Mouse (Mus musculus): Measurements from ENCODE around the gene Gucd1.
"Not testable (repeated sequence)": the region's sequence is repeated elsewhere in the genome, so short reads cannot be mapped to it uniquely, and the experiment has no call there.

Gene Gucd1

DNA sequence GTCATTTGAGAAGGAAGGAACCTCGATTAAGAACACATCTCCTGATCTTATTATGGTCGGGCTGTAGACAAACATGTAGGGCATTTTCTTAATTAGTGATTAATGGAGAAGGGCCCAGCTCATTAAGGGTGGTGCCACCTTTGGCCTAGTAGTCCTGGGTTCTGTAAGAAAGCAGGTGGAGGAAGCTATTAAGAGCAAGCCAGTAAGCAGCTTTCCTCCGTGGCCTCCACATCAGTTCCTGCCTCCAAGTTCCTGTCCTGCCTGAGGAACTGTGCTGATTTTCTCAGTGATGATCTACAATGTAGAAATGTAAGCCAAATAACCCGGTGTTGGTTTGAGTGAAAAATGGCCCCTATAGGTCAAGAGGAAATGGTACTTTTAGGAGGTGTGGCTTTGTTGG, 59.4 kb downstream of the Gucd1 start:
- DNase-seq: no peak

DNA sequence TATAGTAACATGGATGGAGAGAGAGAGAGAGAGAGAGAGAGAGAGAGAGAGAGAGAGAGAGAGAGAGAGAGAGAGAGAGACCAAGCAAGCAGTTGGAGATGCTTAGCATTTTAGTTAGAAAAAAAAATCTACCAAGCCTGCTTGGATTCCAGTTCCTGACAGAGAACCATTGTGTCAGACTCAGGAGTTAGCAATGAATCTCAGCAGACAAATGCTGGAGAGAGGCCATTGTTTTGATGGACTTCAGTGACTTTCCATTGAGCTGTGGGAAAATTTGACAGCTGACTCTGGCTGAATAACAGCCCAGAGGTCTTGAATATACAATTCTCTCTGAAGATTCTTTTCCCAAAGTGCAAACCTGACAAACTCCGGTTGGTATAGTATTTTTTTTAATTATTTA, 59.9 kb downstream of the Gucd1 start:
- no peak for DNase-seq

DNA sequence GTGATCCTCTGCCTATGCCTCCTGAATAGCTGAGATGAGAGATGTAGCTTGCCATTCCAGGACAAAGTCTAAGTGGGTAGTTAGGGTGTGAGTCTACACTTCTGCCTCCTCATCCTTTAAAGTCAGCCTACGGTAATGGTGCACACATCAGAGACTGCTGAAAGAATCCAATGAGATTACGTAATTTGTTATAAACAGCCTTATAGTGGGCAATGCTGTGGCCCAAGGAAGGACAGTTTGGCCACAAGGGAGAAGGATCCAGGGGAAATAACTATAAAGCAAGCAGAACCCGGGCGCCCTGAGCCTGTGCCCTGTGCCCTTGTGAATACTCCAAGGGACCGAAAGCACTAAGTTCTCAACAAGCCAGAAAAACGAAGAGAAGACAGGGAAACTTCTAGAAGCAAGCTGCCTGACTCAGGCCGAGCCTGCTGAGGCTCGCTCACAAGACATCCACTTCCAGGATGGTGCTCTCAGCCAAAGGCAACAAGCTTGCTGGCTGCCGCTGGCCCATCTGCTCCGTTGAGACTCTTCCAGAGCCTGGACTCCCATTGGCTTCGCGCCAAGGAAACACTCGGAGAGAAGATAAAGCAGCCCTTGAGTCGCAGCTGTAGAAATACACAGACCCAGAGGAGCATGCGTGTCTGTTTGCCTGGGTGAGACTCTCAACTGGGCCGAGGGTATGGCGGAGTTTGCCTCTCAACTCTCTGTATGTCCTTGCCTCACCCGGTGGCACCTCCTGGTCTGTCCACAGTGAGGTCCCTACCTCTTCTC, 61.5 kb downstream of the Gucd1 start:
- DNase-seq: not testable (repeated sequence)

DNA sequence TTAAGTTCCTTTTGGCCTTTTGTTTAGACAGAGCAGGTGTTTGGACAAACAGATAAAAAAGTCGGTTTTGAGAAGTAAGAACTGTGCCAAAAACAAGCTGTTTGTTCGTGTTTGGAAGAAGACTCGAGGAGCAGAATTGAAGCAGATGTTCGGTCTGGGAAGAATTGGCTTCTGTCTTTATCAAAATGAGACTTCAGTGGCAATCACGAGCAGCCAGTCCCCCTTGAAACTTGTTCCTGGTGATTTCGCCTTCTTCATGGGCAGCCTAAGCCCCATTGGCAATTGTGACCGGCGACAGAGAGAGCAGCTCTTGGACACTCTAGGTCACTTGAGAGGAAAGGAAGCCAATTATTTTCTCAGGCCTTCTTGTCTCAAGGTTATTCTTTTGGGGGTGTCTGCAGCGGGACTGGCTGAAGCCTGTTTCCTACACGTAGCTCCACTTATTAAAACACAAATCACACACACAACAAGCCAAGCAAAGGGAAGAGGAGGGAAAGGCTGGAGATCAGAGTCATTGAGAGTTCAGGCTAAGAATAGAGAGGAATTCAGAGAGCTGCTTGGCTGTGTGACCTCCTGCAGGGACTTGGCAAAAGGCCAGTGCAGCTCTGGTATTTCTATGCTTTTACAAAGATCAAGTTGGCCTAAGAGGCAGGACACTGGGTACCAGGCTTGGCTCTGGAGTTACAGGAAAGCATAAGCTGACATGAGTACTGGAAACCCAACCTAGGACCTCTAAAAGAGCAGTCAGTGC, 66.6 kb downstream of the Gucd1 start:
- no peak for DNase-seq

DNA sequence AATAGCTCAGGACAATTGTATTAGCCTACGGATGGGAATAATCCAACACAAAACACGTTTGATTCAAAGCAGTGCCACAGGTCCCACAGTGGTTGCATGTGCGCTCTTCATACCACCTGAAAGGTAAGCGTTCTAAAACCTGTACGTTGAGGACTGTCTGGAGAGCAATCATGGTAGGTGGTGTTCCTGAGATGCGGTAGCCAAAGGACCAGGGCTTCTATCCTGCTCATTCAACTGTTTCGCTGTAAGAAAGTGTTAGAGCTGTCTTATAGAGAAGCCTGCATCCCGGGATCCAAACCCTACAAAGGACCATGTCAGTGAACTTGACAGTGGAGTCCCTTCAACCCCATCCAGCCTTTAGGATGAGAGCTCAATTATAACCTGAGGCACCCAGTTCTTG, 67.4 kb downstream of the Gucd1 start:
- DNase-seq: no peak

DNA sequence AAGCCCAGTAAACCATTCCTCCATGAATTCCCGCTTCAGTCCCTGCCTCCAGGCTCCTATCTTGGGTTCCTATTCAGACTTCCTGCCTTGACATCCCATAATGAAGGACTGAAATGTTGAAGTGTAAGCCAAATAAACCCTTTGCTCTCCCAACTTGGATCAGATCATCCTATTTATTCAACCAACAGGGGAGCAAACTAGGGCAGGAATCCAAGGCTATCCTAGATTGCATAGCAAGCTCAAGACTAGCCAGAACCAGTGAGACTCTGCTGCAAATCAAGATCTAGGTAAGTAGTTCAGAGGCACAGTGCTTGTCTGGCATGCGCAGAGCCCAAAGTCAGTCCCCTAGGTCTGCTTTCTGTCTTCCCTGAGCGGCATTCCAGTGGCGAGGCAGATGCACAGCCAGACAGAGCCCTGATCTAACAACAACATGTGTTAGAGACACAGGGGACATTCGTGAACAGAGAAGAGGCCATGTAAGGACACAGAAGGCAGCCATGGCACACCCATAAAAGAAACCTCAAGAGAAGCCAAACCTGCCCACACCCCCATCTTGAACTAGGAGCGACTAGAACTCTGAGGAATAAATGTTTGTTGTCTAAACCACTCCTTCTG, 68.9 kb downstream of the Gucd1 start:
- no peak for DNase-seq

DNA sequence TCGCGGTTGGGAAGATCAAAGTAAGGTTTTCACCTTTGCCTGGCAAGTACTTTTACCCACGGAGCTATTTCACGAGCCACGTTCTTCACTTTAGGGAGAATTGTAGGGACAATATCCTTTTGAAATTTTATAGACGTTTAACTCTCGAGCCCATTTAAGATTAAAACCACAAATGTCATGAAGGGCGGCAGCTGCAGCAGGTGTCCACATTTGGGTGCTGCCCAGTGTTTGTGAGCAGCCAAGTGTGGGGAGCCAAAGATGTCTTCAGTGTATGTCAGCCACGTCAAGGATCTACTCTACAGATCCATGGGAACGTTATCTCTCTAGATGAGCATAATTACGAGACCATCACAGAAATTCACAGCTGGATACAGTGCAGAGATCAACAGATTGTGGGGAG, 70.3 kb downstream of the Gucd1 start:
- no peak for DNase-seq

DNA sequence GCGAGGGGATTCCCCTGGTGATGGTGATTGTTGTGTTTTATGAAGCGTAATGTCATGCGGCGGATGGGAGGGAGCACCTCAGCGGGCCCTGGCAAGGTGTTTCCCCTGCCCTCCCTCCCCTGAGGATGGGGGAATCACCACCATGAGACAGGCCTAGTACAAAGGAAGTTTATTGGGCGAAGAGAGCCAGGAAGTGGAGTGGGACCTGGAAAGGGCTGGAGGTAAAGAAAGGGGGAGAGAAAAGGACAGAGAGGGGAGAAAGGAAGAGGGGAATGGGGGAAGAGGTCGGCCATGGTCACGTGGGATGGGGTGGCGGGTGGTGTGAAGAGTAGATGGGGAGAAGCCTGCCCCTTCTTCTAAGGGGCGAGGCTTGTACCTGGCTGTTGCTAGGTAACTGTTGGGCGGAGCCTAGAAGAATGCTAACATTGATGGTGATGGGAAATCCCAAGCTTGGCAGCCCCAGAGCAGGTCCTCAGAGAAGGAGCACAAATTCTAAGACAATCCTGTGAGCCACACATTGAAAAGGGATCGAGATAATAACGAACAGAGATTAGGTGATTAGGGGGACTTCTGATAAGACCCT, 71.2 kb downstream of the Gucd1 start:
- peak; percentile 18 for DNase-seq

DNA sequence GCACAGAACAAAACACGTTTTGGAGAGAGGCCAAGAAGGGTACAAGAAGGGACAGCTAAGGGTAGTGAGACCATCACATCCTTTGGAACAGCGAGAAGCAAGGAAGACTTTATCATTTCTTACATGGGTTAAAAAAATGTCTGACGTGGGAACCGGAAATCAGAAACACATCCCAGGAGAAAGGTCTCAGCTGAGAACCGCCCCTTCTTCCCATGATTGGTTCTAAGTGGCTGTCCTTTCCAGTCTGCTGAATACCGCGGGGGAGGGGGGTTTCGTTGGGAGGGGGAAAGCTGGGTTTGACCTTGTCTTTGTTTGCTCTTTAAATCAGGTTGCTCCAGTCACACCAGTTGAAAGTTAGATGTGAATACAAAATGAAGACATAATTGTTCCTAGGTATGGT, 72.7 kb downstream of the Gucd1 start:
- no peak for DNase-seq

DNA sequence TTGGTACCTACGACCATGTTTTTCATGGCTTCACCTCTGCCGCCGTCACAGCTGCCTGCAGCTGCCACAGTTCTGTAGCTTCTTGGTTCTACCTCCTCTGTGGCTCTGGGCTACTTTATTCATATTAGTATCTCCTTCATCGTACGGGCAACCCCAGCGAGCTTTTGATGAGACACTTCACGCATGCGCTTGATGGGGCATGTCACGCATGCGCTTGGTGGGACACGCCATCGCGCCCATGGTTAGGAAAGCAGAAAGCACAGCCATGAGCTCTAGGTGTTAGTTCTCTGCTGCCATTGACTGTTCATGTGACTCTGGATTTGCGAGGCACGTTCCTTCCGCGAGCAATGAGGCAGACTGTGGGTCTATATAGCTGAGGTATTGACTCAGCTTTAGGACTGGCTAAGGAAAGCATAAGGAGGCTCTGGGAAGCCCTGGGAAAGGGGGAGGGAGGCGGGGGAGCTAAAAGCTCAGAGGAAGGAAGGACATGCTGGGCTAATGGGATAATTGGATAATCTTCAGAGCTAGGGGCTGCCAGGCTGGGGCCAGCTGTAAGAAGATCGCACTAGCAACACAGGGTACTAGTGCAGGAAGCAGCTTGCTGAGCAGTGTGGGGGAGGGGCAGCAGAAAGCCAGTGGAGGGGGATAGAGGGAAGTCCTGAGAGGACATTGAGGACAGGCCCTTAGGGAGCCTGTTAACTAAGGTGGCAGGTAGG, 73.5 kb downstream of the Gucd1 start:
- no peak for DNase-seq

DNA sequence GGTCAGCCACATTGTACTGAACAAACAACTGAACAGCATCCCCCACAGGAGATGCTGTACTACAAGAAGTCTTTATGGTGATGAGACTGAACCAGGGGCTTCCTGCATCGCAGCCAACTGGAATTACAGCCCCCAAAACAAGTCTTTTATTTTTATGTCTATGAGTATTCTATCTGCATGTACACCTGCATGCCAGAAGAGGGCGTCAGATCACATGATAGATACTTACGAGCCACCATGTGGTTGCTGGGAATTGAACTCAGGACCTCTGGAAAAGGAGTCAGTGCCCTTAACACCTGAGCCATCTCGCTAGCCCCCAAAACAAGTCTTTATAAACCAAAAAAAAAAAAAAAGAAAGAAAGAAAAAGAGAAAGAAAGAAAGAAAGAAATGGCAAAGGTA, 74.8 kb downstream of the Gucd1 start:
- DNase-seq: no peak

DNA sequence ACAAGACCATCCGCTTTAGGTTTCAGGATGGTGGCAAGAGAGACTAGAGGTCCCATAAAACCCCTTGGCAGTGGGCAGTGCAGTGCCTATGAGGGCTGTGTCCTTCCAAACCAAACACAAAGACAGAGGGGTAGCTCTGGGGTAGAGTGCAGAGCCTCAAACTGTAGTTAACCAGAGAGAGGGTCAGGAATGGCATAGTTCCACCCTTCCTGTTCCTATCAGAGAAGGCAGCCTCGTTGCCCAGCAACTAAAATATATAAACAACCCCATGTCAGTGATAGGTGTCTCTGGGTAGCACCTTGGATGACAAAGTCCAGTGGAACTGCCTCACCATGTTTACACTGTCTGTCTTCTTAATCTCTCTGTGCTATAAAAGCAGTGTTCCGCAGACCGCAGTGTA, 76.0 kb downstream of the Gucd1 start:
- no peak for DNase-seq

DNA sequence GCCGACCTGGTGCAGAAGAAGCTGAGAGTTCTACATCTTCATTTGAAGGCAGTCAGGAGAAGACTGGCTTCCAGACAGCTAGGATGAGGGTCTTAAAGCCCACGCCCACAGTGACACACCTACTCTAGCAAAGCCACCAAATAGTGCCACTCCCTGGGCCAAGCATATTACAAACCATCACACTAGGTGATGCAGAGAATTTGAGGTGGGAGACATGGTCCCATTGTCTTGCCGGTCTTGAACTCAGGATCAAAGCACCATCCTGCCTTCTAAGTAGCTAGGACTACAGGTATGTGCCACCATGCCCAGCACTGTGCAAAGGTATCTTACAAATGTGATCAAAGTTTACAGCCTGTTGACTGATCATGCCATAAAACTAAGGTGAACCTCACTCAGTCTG, 77.0 kb downstream of the Gucd1 start:
- DNase-seq: no peak

DNA sequence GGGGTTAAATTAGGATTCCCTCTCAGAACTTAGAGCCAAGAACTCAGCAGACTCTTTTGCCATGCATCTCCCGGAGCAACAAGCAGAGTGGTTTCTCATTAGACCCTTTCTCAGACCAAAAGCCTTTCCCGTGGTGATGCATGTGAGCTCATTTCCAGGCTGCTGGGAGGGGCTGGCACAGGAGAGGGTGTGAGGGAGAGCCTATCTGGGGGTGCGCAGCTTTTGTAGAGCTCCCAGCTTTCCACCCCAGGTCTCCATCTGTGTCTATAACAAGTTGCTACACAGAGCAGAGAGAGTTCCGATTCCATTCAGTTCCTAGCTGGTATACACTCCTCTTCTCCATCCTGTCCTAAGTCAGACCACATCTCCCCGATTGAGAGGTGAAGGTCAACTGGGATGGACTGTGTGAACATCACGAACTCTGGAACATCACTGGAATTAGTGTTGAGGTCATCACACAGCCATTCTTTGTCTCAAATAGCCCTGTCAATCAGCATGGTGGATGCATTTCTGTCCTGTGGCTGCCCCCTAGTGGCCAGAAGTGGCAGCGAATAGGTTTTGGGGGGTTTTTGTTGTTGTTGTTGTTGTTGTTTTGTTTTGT, 78.5 kb downstream of the Gucd1 start:
- peak; percentile 48 for DNase-seq

DNA sequence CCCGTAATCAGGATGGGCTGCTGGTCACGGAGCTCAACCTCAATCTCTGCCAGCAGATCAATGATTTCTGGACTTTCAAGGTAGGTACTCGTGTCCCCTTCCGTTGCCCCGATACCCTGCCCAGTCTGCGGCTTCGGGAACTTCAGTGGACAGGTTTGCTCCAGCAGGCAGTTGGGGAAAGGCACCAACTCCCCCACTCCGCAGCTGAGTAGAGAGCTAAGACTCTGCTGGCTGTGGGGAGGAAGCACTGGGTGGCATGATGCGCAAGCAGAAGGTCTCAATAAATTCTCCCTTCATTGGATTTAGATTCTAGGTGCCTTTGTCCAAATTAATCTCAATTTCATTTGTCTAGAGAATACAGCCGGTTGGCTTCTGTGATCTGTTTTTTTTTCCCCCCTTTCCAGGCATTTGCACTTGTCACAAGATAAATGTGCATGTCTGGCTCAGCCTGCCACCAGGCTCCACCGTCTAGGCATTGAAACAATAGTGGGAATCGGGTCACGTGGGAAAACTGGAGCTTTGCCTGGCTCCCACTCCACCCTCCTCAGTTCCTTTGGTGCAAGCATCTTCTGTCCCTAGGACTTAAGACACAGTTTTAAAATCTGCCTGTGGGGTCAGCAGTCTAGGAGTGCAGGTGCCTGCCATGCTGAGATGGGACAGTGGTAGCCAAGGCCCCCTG, 79.5 kb downstream of the Gucd1 start:
- no peak for DNase-seq

DNA sequence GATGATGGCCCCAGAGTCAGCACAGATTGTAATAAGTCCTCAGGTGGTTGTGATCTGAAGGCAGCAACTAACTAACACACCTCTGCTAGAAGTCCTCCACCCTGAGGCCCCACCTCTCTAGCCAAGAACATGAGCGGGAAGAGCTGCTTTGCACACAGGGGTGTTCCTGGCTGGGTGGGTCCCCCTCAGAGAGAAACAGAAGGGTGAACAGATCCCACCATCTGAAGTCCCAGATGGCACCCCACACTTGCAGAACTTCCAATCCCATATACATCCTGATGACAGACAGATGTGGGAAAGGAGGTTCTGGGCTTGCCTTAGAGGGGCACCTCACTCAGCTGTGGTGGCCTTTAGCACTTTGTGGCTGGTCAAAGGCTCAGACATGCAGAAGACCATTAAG, 80.5 kb downstream of the Gucd1 start:
- no peak for DNase-seq

DNA sequence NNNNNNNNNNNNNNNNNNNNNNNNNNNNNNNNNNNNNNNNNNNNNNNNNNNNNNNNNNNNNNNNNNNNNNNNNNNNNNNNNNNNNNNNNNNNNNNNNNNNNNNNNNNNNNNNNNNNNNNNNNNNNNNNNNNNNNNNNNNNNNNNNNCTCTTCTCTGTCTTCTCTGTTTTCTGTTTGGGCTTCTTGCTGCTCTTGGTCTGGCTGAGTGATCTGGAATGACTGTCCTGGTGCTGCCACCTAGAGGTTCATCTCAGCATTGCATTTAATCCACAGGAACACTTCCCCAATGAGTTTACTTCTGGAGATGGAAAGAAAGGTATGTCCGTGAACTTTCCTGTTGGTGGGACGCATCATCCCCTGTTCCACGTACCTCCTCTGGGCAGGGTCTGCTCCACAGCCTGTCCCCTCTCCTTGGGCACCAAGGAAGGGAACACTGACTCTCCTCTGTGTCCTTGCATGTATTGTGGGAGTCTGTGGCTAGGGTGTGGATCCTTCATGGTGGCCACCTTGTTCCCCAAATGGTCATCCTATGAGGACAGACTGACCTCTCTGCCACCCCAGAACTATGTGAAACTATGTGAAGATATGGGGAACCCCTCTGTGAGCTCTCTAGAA, 81.1 kb downstream of the Gucd1 start:
- DNase-seq: peak; percentile 79

DNA sequence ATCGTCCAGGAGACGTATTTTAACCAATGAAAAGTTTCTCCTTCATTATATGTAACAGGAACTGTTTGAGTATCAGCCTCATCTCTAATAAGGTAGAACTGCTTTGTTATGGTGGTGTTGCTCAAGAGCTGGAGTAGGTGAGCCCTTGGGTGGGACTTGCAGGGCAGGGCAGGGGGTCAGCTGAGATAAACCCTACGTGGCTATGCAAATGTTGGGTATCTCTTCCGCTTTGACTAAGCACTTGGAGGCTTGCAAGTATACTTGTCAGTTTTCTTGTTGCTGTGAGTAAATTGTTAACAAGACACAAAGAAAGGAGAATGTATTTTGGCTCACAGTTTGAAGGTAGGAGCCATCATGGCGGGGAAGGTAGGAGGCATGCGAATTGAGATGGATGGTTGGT, 87.1 kb downstream of the Gucd1 start:
- DNase-seq: no peak

DNA sequence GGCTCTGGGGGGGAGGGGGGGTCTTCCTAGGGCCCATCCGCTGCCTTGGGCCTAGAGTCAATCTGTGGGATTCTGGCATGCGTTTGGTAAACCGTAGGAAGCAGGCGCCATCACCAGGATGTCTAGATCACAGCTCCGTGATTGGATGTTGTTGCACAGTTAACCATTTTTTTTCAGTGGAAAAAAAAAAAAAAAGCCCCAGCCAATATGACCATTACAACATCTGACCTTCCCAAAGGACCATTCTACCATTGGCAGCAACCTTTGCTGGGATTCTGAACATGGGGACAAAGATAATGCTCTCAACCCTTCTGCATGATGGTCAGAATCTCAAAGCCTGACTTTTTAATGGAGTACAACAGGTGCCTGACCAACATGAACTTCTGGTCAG, 87.6 kb downstream of the Gucd1 start:
- no peak for DNase-seq

DNA sequence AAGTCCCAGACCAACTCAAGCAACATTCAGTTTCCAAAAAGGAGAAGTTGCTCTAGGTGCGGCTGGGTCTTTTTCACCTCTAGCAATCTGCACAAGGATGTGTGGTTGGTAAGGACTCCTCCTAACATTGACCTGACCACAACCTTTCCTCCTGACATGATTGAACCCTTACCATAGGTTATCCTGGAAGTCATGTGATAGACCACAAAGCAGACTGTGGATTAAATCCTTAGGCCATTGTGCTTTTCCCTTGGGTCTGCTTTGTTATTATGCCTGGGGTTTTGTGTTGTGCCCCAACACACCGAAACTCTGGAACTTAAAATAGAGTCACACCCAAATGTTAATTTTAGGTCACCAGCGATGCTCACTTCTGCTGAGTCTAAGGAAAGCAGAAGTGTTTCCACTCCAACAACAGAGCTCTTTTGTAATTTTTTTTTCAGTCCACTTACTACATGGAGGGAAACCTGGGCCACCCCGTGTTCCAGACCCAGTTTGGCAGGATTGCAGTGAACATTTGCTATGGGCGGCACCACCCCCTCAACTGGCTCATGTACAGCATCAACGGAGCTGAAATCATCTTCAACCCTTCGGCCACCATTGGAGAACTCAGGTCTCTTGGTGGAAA, 88.1 kb downstream of the Gucd1 start:
- DNase-seq: no peak

DNA sequence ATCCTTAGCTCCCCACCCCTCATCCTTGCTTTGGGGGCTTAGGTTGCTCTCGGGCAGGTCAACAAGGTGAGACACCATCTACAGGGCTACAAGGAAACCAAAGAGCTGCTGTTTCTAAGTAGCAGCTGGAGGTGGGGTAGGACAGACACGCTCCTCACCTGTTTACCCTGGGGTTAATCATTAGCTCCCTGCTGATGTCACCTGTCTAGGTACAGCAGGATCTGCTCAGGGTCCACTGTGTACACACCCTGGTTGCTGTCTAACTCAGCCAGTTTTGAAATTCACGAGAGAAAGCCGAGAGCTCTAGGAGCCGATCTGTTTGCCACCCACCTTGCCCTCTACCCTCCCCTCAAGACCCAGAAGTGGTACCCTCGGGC, 88.8 kb downstream of the Gucd1 start:
- no peak for DNase-seq
